Mouse (Mus musculus) WW6 (cell line): ENCODE measurements around the gene Tep1.
A peak's percentile ranks its signal among the peaks of the same experiment; 100 is the strongest.
"Not testable (repeated sequence)": the region's sequence is repeated elsewhere in the genome, so short reads cannot be mapped to it uniquely, and the experiment has no call there.

Source experiments
- DNase-seq: peaks from one replicate; pipeline ENCODE4 v3.0.0-alpha.2; 2013; ENCODE audit warnings: low read depth, low spot score

Tep1 gene

DNA sequence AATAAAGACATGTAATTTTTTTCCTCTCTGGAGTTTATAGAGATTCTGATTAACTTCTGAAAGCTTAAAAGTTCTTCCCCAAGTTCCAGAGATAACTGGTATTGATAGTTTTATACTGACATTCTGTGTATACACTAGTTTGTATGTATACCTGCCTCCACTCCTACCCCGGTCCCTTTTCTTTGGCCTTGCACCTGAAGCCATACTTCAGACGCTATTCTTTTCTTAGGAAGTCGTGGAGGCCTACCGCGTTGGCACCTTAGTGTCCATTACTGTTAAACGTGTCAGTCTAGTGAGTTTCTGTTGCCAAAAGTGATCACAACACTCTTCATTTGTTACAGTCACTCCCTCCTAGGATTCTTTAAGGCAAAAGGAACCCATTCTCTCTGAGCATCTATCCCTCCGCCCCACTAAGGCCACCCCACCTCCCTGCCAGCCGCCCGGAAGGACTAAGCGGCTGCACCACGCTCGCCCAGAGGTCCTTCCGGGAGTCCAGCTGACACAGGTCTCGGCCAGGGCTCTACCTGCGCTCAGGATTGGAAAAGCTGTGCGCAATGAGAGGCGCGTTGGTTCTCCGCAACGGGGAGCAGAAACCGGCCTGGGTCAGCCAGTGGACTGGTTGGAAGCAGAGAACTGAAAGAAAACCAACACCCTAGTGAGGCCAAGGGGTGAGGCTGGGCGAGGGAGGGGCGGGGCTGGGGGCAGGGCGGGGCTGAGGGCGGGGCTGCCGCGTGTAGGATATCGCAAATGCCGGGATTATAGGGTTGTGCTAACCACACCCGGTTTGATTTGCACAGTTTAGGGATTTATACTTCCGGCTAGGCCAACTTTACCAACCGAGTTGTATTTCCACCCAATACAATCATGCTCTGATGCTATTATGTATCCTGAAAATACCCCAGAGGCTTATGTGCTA is at the start of gene Tep1:
Gene Tep1, minus strand, starts transcription at position 672 of the 916 bp plus-strand sequence.
- DNase-seq: peak; percentile 70

GRCm38 (mm10) chr14:50911356-50911755 is 41.0 kb upstream of the Tep1 start:
- DNase-seq: no peak

DNA sequence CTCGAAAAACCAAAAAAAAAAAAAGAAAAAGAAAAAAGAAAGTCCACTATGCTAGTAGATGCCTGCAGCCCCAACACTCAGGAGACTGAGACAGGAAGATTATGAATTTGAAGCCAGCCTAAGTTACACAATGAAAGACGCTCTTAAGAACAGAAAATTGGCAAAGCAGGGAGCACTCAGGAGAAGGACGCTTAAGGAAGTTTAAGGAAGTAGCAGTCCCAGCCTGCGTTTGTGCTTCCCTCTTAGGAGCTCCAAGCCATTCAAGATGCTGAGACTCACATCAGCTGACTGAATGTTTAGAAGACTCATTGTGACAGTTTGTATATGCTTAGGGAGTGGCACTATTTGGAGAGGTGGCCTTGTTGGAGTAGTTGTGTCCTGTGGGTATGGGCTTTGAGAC is 37.8 kb upstream of the Tep1 start:
- no peak for DNase-seq

GRCm38 (mm10) chr14:50905327-50905726 is 35.0 kb upstream of the Tep1 start:
- not testable (repeated sequence) for DNase-seq

DNA sequence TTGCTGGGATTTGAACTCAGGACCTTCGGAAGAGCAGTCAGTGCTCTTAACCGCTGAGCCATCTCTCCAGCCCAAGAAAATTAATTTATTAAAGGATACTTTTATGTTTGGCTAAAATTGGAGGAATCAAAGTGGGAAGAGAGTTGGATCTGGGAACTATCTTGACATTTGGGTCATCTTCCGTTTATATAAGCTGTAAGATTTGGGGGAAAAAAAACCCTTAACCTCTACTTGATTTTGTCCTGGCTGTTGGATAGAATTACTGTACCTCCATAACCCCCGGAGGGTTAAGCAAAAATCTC is 34.4 kb upstream of the Tep1 start:
- DNase-seq: no peak

DNA sequence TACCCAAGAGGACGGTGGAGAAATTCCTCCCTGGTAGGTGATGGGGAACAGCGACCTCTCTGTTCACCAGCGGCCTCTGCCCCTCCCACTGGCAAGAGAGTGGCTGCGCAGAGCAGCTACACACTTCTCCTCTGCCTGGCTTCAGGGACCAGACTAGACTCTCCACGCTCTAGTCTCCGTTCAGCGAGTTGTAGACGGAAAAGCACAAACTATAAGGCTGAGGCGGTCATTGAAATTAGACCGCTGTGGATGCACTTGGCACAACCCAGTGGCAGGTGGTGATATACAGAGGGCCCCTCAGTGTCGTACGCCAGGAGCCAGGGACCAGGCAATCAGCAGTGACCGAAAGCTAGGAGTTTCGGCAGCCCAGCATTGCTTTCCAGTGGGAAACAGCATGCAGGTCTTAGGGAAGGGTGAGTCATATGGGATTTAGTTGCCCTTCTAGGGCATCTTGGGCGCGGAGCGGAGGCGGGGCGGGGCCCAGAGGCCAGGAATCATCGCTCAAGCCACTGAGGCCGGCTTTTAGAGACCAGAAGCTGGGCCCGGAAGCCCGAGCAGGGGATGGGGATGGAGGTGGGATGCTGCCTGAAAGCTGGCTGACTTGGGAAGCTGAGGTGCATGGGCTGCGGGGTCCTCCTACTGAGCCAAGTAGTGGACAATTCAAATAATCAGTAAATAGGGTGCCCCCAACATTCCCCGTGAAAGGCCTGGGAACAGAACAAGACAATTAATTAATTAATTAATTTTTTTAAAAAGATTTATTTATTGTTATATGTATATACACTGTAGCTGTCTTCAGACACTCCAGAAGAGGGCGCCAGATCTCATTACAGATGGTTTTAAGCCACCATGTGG is 33.8 kb upstream of the Tep1 start:
- DNase-seq: peak; percentile 57

DNA sequence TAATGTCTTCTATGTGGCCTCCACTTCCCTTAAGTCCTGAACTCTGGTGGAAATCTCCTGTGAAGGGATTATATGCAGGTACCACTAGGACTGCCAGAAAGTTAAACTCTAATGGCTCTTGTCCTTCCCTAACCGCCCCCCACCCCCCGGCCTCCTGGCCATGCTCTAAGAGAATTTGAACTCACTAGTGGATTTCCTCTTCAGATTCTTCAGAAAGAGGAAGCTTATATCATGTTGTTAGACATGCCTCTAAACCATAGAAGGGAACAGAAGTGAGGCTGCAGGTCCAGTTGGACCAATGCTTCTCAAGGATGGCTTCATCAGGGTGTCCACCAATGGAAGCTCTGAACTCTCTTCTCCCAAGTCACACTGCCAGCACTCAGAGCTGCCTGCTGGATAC is 27.6 kb upstream of the Tep1 start:
- not testable (repeated sequence) for DNase-seq

GRCm38 (mm10) chr14:50897374-50897765 is 27.0 kb upstream of the Tep1 start, which contains the start of gene Klhl33:
TSS of gene Klhl33 (minus strand) at chr14:50897507.
- DNase-seq: no peak

DNA sequence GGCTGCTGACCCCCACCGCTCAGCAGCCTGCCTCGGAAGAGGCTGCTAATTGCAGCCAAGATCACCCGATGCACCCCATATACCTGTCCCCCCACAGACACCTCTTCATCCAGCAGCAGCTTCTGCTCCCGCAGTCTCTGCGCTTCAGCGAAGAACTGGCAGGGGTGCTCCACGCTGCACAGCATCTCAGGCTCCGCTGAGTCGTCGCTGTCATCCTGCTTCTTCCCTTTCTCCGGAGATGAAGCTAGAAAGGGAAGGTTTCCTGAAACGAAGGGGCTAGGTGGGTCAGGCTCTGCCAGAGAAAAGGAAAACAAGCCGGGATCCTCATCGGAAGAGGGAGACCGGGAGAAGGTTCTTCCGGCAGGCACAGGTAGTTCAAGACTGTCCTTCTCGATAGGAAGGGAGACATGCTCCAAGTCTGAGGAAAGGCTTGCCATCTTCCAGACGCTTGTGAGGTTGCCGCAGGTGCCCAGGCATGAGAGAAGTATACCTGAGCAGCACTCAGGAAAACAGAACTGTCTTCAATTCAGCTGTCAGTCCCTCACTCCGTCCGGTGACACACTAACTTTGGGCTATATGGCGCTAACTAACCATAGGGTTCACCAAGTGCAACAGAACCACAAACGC is 26.5 kb upstream of the Tep1 start:
- no peak for DNase-seq

- DNase-seq: no peak
Measured at GRCm38 (mm10) chr14:50895985-50896746, 25.8 kb upstream of the Tep1 start.

- DNase-seq: no peak
Measured at GRCm38 (mm10) chr14:50895407-50895806, 25.0 kb upstream of the Tep1 start.

- DNase-seq: no peak
Measured at GRCm38 (mm10) chr14:50892541-50893459, 22.4 kb upstream of the Tep1 start.

- no peak for DNase-seq
Measured at GRCm38 (mm10) chr14:50892091-50892490, 21.7 kb upstream of the Tep1 start.

DNA sequence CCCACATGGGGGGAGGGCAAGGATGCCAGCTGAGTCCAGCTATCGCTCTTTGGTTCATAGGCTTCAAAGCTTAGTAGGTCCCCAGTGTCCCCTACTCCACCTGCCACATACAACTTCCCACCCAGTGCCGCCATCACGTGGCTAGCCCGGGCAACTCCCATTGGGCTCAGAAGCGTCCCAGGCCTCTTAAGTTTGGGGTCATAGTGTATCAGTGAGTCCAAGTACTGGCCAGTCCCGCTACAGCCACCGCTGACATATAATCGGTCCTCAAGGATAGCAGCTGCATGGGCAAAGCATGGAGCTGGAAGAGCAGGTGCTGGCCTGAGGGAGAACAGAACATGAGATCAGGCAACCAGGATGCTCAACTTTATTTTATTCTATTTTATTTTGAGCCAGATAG is 21.3 kb upstream of the Tep1 start:
- DNase-seq: no peak

- DNase-seq: no peak
Measured at GRCm38 (mm10) chr14:50876236-50876950, 6.0 kb upstream of the Tep1 start.

DNA sequence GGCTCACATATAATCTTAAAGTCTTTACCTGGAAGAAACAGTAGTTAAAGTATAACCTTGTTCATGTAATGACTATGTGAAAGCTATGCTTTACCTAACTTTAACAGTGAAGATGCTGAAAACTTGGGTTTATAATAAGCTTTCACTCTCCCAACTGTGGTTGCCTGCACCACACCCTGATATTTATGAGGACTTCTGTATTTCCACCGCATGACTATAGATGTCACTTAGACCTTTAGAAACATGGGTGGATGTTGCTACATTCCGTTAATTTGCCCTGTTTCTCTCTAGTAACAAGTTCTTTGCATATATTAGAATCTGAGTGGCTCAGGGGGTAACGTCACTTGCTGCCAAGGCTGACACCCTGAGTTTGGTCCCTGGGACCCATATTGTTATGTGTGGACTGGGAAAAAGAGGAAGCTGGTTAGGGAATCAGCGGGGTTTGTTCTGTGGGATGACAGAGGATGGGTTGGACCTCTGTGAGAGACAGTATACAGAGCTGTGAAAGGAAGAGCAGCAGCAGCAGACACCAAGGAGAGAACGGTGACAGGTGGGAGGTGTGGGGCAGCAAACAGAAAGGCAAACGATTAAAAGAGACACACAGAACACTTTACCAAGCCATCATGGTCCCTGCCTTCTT is 5.4 kb upstream of the Tep1 start:
- DNase-seq: no peak

GRCm38 (mm10) chr14:50875175-50875574 is 4.8 kb upstream of the Tep1 start:
- no peak for DNase-seq

- DNase-seq: no peak
Measured at GRCm38 (mm10) chr14:50871284-50871683, 924 bp upstream of the Tep1 start.

DNA sequence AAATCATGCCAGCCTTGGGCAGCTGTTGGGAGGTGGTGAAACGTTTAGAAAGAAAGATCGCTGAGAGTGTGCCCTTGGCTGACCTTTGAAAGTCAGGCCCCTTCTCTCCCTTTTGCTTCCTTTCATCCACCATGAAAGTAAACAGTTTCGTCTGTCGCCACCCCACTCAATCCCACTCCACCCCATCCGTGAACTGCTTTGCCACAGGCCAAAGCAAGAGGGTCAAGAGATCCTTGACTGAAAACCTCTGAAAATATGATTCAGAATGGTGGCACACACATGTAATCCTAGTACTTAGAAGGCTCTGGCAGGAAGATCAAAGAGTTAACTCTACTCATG is 414 bp upstream of the Tep1 start:
- DNase-seq: no peak
